Mouse (Mus musculus) monocyte, adult 5-6 weeks (primary cell): ENCODE data around the gene Grid1. TPM values are rescaled to one million over a fixed set of nuclear protein-coding genes. Genes with fewer than 3 reads are reported as not detected.

ENCODE experiments used
- ATAC-seq: fragments of 153-309, 156-312 bp; replicated peaks from 2 replicates; pipeline ENCODE4 v1.8.0; 2017; ENCODE audit warnings: mild to moderate bottlenecking; ENCODE audit not compliant: low TSS enrichment, insufficient number of reproducible peaks, severe bottlenecking, poor library complexity, low FRiP score
- total RNA-seq: library from RNA; stranded (forward); fragments of 200-1000, 200-491, 200-594 nt; gene quantifications from 3 replicates; pipeline ENCODE4 v1.2.3, GENCODE M21; 2017

The Grid1 gene
- total RNA-seq, 1 experiment from 2014 or later = not detected

DNA sequence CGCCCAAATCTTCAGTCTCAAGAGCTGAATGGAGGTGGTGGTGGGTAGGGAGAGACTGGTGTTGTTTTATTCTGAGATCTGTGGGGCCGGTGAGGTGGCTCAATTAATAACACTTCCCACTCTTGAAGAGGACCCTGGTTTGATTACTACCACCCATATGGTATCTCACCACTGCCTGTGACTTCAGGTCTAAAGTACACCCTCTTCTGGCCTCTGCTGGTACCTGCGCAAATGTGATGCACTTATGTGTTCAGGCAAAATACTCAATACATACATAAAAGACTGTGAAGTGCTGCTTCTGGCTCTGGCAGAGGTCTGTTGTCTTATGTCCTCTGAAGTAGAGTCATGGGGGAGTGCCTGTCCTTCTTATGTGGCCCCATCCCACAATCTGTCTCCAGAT, 4.3 kb downstream of the Grid1 start:
- no peak for ATAC-seq

DNA sequence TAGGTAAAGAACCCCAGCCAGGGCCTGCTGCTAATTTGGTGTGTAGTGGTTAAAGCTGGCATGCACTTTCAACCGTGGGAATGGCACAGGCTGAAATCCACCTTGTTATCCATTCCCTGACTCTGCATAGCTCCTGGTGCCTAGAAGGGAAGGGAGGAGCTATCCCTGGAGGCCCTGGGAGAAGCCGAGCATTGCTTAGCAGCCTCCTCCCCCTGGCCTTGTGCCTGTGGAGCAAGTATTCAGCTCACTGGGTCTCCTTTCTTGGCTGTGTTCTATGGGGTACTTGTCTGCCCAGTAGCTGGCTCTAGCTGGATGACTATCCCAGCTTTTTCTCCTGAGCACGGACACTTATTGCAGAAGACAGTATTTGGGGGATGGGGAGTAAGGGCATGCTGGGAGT, 6.0 kb downstream of the Grid1 start:
- ATAC-seq = no peak

DNA sequence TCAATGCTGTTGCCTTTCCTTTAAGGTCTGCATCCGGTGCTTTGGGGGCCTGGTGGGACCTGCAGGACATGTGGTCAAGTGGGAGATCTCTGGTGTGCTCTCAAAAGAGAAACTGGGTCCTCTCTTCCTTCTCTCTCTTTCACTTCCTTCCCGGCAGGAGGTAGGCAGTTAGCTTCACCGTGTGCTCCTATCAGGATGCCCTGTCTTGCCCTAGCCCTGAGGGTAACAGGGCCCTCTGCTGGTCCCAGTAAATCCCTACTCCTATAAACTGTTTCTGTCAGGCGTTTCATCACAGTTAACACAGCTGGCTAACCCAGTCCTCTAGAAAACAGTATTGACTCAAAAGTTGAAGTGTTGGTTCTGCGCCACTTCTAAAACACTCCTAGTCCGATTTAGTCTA, 9.9 kb downstream of the Grid1 start:
- ATAC-seq = no peak

DNA sequence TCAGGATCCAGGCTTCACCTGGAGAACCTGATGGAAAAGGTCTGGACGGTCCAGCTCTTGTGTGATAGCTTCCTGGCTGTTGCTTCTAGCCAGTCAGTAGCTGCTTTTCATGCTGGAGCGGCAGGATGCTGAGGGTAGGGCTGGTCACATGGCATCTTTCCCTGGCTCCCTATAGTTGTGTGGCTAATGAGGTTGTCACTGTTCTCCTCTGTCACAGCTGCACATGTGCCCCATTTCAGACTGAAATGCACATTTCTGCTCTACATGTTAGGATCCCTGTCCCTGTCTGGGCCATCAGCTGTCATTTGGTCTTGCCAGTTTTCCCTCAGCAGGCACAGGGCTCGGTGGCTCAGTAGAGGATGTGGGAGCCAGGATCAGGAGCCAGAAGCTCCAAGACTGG, 17.2 kb downstream of the Grid1 start:
- ATAC-seq = no peak

DNA sequence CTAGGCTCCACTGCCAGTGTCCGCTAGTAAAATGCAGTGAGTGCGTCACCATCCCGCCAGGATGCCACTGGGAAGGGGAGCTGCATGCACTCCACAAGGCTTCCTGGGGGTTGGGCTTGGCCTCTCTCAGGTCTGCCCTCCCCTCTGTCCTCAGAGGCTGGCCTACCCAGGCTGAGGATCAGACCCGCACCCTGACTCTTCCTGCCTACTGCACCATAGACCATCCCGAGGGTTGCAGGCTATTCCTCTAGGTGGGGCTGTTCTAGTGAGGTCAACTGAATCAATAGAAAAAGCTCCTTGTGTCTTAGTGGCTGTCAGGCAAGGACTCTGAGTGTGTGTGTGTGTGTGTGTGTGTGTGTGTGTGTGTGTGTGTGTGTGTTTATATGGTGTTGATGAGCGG, 19.1 kb downstream of the Grid1 start:
- no peak for ATAC-seq

DNA sequence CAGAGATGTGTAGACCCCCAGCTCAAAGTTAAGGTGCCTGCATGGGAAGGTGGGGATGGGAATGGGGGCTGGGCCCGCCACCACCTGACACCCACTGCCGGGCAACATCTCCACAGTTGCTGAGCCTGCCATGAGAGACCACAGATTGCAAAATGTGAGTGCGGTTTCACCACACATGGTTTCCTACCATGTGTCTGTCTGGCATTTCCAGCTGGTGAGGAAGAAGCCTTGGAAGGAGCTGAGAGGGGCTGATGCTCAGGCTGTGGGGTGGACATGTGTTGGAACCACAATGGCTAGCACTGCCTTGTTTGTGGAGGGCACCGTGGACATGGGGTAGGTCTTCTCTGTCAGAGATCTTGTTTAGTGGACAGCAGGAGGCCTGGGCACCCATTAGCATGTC, 20.0 kb downstream of the Grid1 start:
- no peak for ATAC-seq

DNA sequence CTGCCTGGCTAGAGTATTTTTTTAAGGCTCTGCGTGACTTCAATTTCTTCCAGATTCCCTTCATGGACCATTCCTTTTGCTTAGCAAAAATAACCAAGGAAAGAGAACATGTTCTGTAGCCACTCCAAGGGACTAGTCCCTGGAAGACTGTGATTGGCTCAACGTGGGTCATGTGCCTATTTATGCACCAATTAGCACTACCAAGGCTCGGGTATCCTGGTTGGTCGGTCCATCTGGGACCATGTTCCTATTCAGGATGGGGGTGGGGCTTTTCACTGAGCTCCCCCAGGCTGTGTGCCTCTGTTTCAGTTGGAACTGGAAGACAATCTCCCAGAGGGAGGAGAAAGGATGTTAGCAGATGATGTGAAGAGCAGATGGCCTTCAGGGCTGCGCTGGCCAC, 23.7 kb downstream of the Grid1 start:
- no peak for ATAC-seq

DNA sequence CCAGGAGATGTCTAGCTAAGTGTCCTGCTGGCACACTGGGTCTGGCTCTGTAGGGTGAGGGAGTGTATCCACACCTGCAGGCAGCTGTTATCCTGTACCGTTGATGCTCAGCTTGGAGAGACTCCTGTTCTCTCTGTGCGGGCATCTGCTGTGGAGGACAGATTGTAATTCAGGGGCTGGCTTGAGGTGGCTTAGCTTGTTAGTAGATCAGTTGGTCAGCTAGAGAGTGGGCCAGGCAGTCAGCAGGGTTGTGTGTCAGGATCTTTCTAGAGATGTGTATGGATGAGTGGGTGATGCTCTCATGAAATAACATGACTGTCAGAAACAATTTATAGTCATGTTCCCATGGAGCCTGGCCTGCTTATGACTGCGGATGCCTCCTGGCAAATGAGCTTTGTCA, 24.3 kb downstream of the Grid1 start:
- ATAC-seq = no peak

DNA sequence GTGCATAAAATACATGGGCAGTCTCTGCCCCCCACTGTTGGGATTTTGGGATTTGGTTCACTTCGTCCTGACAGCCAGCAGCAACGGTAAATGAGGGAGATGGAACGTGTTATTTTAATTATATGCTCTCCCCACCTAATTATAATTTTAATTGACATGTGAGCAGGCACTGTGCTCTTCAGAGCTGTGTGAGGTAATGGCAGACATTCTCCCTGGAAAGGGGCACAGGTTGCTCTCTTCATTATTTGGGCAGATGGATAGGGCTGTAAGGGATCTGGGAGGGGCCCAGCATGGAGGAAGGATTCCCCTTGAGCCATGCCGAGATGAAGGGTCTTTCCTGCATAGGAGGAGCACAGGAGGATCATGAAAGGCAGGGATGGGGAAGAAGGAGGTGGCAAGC, 26.9 kb downstream of the Grid1 start:
- no peak for ATAC-seq

DNA sequence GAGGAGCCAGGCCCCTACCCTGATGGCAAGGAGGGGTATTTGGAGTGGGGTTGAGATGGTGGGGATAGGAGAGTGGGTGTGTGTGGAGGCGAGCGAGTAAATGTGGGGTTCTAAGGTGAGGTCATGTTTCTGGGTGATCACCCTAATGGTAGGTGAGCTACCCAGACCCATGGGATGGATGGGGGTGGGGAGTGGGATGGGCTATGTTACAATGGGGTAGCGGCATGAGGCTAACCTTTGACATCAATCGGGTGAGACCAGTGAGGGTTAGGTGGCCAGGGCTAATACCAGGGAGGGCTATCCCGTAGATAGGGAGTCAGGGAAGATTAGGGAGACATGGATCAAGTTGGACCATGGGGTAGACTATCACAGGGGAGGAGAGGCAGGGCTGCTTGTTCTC, 27.7 kb downstream of the Grid1 start:
- ATAC-seq = no peak

DNA sequence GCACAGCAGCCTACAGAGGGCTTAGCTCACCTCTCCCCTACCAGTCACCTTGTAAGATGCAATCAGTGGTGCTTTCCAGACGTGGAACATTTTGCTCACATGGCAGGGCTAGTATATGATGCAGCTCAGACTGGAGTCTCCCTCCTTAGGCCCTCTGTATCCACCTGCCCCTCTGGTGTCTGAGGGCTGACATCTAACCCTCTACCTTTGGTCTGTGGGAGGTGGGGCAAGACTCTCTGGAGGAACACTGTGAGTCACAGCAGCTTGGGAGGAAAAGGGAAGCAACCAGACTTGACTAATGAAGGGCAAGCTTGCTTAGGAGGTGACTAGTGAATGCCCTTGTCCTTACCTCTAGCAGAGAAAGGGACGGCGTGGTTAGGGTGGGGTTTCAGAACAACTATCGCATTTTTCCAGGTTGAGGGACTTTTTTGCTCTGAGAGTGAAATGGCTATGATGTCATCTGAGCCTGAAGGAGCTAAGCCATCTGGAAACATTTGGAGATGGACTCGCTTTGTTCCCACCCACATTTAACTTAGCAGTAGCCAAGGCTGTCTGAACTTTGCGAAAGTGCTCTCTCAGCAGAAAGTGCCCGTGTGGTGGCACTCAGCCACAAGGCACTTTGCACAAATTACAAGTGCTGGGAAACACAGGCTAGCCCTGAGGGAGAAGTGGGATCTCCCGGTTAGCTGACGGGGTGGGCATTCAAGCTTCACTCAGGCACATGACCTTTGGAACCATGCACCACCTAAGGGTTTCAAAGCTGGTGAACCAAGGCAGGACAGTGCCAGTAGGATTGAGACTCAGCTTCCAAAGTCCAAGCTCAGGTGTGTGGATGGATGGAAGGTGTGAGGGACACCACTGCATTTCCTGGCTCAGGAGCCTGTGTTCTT, 41.2 kb downstream of the Grid1 start:
- ATAC-seq = no peak

DNA sequence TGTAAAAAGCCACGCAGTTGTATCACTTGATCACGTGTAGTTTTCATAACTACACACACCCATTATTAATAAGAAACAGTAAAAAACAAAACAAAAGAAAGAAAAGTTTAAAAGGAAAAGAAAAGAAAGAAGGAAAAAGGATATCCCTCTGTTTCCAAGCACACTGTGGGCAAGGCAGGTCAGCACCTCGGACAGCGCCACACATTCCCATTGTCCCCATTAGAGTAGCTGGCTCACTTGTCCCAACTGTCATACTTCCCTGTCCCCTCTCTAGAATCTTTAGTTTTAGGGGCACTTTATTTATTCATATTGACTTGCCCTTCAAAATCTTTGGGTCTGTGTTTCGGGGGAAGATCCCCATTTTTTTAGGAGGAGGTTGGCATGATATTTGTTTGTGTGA, 47.4 kb downstream of the Grid1 start:
- ATAC-seq = no peak

DNA sequence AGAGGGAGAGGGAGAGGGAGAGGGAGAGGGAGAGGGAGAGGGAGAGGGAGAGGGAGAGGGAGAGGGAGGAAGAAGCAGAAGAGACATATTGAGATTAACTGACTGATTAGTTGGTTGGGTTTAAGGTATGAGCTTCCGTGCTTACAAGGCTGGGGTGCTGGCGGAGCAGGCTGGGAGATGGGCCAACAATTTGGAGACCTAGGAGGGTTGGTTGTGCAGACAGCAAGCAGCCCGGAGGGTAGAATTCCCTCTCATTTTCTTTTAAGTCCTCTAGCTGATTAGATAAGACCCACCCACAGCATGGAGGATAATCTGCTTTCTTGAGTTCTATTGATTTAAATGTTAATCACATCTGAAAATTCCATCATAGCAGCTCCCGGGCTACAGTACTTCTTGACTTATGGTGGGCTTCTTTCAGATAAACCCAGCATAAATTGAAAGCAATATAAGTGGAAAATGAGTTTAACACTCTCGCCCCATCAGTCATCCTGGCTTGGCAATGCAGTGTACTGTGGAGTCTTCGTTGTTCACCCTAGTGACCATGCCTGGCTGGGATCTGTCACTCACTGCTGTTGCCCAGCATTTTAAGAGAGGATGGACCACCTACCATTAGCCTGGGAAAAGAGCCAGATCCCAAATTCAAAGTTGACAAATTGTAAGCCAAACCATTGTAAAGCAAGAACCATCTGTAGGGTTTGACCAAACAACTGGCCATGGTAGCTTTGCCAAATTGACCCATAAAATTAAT, 48.8 kb downstream of the Grid1 start:
- ATAC-seq = no peak

DNA sequence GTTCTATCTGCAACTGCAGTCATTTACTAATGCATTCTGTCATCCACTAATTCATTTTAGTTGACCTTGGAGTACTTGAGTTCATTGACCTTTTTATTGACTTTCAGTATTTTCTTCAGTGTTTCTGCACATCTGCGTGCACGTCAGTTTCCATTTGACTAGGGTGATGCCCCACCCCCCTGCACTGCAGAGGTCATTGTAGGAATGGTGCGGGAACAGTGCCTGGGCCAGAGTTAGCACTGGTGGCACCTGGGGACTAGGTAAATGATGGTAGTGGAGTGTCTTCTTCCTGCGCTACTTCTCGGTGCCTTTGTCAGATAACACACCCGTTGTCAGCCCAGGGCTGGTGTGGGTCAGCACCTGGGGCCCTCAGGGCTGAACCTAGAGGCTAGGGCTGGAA, 60.1 kb downstream of the Grid1 start:
- no peak for ATAC-seq

DNA sequence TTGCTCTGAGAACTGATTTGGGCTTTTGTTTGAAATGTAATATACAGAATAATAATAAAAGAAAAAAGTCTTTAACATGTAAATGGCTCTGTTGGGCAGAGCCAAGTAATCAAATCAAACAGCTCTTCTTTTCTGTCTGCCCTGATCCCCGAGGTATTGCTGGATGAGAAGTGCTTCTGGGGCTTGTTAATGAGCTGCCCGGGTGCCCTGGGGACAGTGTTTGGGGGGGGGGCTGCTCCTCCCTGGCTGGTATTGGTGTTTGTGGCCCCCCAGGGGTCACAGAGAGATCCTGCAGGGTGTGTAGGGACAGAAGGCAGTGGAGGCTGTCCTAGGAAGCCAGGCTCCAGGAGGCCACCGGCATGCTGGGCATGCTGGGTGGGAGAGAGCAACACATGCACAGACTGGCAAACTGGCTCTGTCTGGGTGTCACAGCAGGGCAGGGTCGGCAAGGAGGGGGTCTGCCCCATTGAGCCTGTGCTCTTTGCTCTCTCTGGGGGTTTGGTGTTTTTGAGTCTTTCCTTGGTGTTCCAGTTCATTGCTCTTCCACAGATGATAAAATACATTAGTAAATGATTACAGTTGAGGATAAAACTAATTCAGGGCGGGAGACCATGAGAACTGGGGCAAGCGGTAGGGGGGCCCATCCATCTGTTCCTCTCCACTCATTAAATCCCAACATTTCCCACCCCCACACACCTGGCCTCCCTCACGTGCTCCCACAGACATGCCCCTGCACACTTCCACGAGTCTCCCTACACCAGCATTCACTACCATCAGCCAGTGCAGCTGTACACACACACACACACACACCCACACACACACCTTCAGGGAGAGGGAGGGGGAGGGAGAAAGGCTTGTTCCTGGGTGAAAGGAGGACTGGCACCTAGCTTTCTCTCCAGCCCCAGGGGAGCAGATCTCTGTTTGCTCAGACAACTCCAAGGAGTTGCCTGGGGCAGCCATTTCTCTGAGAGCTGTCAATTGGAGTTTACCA, 60.8 kb downstream of the Grid1 start:
- no peak for ATAC-seq

DNA sequence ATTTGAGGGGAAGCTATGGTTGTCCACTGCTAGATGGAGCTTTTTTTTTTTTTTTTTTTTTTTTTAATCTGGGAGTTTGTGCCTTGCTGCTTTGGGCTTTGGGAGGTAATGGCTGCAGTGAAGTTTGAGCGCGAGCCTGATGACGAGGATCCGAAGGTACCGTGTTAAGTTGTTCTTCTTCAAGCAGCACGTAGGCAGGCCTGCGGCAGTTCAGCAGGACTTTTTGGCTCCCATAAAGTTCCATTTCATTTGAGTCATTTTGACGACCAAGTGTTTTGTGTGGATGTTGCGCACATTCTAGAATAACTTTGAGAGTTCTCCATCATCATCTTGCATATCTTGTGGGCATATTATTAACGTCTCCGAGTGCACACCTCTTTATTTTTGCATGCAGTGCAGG, 64.3 kb downstream of the Grid1 start:
- no peak for ATAC-seq

DNA sequence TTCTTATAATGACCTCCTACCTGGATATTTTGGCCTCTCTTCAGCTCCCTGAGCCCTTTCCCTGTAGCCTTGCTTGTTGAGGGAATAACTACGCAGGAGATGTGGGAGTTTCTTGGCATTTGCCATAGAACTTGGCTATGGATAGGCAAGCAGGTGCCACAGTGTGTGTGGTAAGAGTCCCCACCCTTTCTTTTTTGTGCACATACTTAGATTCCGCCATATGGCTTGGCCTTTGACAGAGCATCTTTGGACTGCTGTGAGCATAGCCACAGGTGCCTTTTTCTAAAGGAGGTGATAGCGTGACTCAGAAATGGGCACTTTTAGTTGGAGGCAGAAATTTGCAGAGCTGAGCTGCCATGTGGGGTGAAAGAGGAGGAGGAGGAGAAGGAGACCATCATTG, 64.7 kb downstream of the Grid1 start:
- no peak for ATAC-seq

DNA sequence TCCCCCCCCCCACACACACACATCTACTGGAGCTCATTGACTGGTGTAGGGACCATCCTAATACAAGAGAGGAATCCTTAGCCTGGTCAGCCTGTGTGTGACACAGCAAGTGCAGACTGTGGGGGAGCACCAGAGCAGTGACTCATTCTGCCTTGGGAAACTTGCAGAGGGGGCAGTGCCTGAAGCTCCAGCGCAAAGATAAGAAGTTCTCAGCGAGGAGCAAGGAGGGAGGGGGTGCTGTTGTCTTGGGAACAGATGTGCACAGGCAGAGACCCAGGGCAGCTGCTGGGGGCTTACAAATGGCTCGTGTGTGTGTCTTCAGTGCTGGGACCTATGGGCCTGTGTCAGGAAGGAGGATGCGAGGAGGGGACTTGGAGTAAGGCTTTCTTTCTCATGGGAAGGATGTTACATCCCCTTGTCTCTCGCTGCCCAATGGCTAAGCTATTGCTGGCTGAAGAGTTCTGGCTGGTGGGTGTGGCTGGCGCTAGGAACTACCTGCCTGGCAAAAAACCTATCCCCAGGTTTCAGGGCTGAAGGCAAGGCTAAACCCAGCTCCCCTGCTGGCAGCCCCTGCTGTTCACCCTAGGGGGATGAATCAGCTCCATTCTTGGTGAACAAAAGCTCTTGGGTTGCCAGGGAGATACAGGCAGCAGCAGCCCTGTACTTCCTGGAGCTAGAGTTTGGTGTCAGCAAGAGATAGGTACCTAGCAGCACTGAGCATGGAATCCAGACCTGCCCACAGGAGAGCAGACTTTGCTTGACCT, 72.0 kb downstream of the Grid1 start:
- ATAC-seq = no peak
